ENCODE assay signal across 7 mouse cellular contexts in the genomic region with DNA sequence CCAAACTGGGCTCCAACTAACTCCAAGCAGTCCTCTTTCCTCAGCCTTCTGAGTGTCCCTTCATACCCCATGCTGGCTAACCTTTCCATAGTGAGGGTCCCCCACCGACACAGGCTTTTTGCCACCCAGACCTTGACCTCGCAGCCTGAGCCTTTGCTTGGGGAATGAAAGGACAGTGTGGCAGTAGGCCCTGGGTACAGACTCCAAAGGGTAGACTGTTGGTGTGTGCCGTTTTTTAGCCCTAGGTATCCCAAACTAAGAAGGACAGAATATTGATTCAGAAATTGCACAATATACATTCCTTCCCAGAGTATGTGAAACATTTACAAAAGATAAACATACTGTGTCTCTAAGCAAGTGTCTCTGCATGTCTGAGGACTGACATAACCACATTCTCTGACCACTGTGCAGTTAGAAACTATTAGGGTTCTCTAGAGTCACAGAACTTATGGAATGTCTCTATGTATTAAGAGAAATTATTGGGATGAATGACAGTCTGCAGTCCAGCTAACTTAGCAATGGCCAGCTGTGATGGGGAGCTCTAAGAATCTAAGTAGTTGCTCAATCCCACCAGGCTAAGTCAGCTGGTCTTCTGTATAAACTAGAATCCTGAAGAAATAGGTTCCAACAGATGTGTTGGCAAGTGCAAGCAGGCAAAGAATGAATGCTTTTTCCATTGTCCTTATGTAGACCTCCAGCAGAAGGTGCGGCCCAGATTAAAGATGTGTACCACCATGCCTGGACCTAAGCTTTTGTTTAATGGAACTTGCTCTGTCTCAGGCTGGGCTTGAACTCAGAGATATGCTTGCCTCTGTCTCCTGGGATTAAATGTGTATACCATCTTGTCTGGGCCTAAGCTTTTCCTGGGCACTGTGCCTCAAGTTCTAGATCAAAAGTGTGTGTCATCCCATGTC. TPM values are rescaled to one million over a fixed set of nuclear protein-coding genes. Genes with fewer than 3 reads are reported as not detected.
DNase-seq lines count a peak whose midpoint lies in the region; ATAC-seq lines count a peak whose summit lies in the region.

No protein-coding gene starts in this region.

- 34% methylated on average over 4 of the region's 4 CpGs for WGBS in embryonic facial prominence, embryonic 13.5 days
- 40% methylated on average over 4 of the region's 4 CpGs for WGBS in hindbrain, embryonic 16.5 days
- 39% methylated on average over 4 of the region's 4 CpGs for WGBS in midbrain, embryonic 11.5 days

- no peaks in the 10 kb centered on the region for H3K27me3 ChIP-seq in embryonic facial prominence, embryonic 13.5 days
- no peaks in the 10 kb centered on the region for H3K27me3 ChIP-seq in hindbrain, embryonic 16.5 days (replicated peaks; ENCODE audit: control insufficient read depth, insufficient read depth, low read length)
- H3K27me3 ChIP-seq in midbrain, embryonic 11.5 days (ENCODE audit: control insufficient read depth, insufficient read depth, low read length) = no peaks in the 10 kb centered on the region

- H3K27ac ChIP-seq in embryonic facial prominence, embryonic 13.5 days = peak overlapping the region; percentile 94
- H3K27ac ChIP-seq in hindbrain, embryonic 16.5 days (ENCODE audit: low read depth, low read length) = peak overlapping the region; percentile 93
- peak overlapping the region; percentile 65 for H3K27ac ChIP-seq in midbrain, embryonic 11.5 days (ENCODE audit: low read depth, low read length)

- H3K4me2 ChIP-seq in embryonic facial prominence, embryonic 13.5 days = peak overlapping the region; percentile 82
- H3K4me2 ChIP-seq in hindbrain, embryonic 16.5 days (ENCODE audit: low read length) = peak overlapping the region; percentile 84
- peak overlapping the region; percentile 81 for H3K4me2 ChIP-seq in midbrain, embryonic 11.5 days

- no peaks in the 10 kb centered on the region for H3K9me3 ChIP-seq in embryonic facial prominence, embryonic 13.5 days
- no peaks in the 10 kb centered on the region for H3K9me3 ChIP-seq in hindbrain, embryonic 16.5 days (ENCODE audit: control insufficient read depth, low read length)
- H3K9me3 ChIP-seq in midbrain, embryonic 11.5 days (ENCODE audit: control insufficient read depth, low read length) = no peaks in the 10 kb centered on the region

- peak overlapping the region; percentile 99 for H3K4me3 ChIP-seq in embryonic facial prominence, embryonic 13.5 days
- peak overlapping the region; percentile 90 for H3K4me3 ChIP-seq in hindbrain, embryonic 16.5 days (ENCODE audit: low read length)
- H3K4me3 ChIP-seq in midbrain, embryonic 11.5 days (ENCODE audit: low read depth, low read length) = peak overlapping the region; percentile 97

- H3K9ac ChIP-seq in embryonic facial prominence, embryonic 13.5 days = peak overlapping the region; percentile 97
- peak overlapping the region; percentile 94 for H3K9ac ChIP-seq in hindbrain, embryonic 16.5 days (ENCODE audit: low read depth, low read length)
- H3K9ac ChIP-seq in midbrain, embryonic 11.5 days (ENCODE audit: low read length) = peak overlapping the region; percentile 97

- DNase-seq in right cerebral cortex, postnatal 10 days (ENCODE audit: low spot score in 2 of 2) = peak; percentile 28 to 40
- DNase-seq in right cerebral cortex, postnatal 25 days = no peak
- no peak for DNase-seq in midbrain, embryonic 11.5 days (ENCODE audit: low spot score, missing footprints)
- DNase-seq in T-cell, adult 2 months (ENCODE audit: low spot score) = no peak
- no peak for DNase-seq in left cerebral cortex, adult 8-10 months (ENCODE audit: low spot score in 2 of 2)

- ATAC-seq in embryonic facial prominence, embryonic 13.5 days (ENCODE audit: insufficient number of reproducible peaks, insufficient read depth, low FRiP score, low TSS enrichment, low read depth) = peak; percentile 22; the same call in 1 of the 2 replicates
- ATAC-seq in hindbrain, embryonic 16.5 days = peak; percentile 57
- peak; percentile 57 for ATAC-seq in midbrain, embryonic 11.5 days (ENCODE audit: low FRiP score)

- no peaks in the 10 kb centered on the region for H3K36me3 ChIP-seq in embryonic facial prominence, embryonic 13.5 days
- H3K36me3 ChIP-seq in hindbrain, embryonic 16.5 days (ENCODE audit: control insufficient read depth, insufficient read depth, low read length) = no peaks in the 10 kb centered on the region
- no peaks in the 10 kb centered on the region; the same call in 1 of the 2 replicates for H3K36me3 ChIP-seq in midbrain, embryonic 11.5 days (ENCODE audit: control insufficient read depth, insufficient read depth, low read length)

- peaks cover 16% of the 10 kb centered on the region for H3K4me1 ChIP-seq in embryonic facial prominence, embryonic 13.5 days
- peaks cover 22% of the 10 kb centered on the region for H3K4me1 ChIP-seq in hindbrain, embryonic 16.5 days (ENCODE audit: control insufficient read depth, insufficient read depth, low read depth, low read length)
- H3K4me1 ChIP-seq in midbrain, embryonic 11.5 days (ENCODE audit: control insufficient read depth, insufficient read depth, low read length) = peaks cover 12% of the 10 kb centered on the region

RNA-seq across cellular contexts. Expression of gene Cacul1, which starts 0.8 kb away (rescaled TPM):
- 19.7 and 20.0 TPM in 2 replicates for polyA plus RNA-seq in embryonic facial prominence, embryonic 13.5 days (2015; fragmentation: Nextera tagmentation; extraction: Ambion mirVana)
- polyA plus RNA-seq in hindbrain, embryonic 16.5 days (2015; fragmentation: Nextera tagmentation; extraction: Ambion mirVana) = 15.5 and 18.6 TPM in 2 replicates
- 34.6 and 36.5 TPM in 2 replicates for polyA plus RNA-seq in midbrain, embryonic 11.5 days (2014; fragmentation: Nextera tagmentation; extraction: Ambion mirVana)
- total RNA-seq in left cerebral cortex, adult 8-10 months (2022) = 10 to 100 TPM; 48.3 to 55.0 (median 51.5) TPM

Comparison
In these comparisons a context has a peak if more than half of its experiments do, and no peak if none do; other contexts are left out.
1. DNase-seq: peak in right cerebral cortex, postnatal 10 days (2 of 2); none in right cerebral cortex, postnatal 25 days (single experiment), midbrain, embryonic 11.5 days (single experiment), T-cell, adult 2 months (single experiment) and left cerebral cortex, adult 8-10 months (0 of 2).
2. Peak in every context shown above with its lines, with median percentiles within 50 percentile points of each other: ATAC-seq, H3K27ac ChIP-seq, H3K4me2 ChIP-seq, H3K4me3 ChIP-seq and H3K9ac ChIP-seq.